Mouse (Mus musculus): ENCODE data around the gene Hcrt.

DNA sequence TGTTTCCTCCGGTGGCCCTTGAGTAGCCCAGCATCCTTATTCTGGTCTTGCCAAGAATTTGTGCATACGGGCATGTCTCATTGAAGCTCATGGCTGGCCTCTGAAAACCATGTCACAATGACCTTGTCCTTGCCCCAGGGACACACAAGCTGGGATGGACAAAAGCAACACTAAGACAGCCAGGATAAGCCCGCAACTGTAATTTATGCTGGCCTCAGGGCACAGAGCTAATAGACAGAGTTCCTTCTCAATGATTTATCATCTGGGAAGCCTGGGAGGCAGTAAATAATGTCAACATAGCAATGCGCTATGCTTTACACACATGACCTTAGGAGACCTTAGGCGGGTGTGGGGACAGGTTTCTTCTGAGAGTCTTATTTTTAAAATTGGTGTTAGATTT is 36.7 kb upstream of the Hcrt start:
- TF ChIP-seq CTCF (IDR thresholded peaks at IDR 0.05; ENCODE audit: borderline replicate concordance, extremely low read depth, insufficient read depth, insufficient read length) (no peak), POLR2A (IDR thresholded peaks at IDR 0.05; ENCODE audit: borderline replicate concordance, extremely low read depth, insufficient read depth, insufficient read length, poor library complexity, severe bottlenecking) (no peak)
